Mouse (Mus musculus) naive thymus-derived CD4-positive, alpha-beta T cell, adult 2 months (primary cell): Measurements from ENCODE around the gene Pcbd2.

Experiments used
- DNase-seq: peaks from one replicate; pipeline ENCODE4 v3.0.0-alpha.2; 2011; ENCODE audit warnings: low read depth

Pcbd2 gene

DNA sequence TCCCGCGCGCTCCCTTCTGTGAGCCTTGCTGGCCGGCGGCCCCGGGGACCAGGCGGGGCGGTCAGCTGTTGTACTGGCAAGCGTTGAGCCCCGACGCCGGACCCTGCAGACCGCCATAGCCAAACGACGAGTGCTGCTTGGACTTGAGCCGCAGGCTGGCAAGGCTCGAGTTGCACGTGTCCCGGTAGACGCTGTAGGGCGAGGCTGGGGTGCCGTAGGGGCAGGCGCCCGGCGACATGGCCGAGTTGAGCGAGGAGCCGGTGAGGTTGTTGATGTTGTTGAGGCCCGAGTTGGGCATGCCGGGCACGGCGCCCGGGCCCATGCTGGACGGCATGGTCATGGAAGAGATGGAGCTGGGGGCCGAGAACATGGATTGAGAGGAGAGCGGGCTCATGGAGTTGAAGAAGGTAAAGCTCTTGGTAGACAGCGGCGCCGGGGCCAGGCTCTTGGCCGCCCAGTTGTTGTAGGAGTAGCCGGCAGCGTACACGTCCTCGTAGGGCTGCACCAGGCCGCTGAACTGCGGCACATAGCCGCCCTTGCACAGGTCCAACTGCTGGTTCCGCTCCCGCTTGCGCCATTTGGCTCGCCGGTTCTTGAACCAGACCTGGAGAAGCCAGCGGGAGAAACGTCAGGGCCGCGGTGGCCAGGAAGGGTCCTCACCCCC lies 99.0 kb downstream of the Pcbd2 start:
- no peak for DNase-seq
